Mouse (Mus musculus): ENCODE measurements around the gene Ercc1. TPM values are rescaled to one million over a fixed set of nuclear protein-coding genes. Genes with fewer than 3 reads are reported as not detected.

The Ercc1 gene
- 74.3 and 79.3 TPM in 2 replicates for polyA plus RNA-seq (2012; rRNA removed)

GRCm38 (mm10) chr7:19344237-19344847 is at the start of gene Ercc1:
Gene Ercc1 (plus strand): TSS chr7:19344778.

GRCm38 (mm10) chr7:19309884-19310641 is 34.5 kb upstream of the Ercc1 start, which contains the start of gene Fosb:
Gene Fosb (minus strand): TSS chr7:19310051.

GRCm38 (mm10) chr7:19359299-19359891 is 14.8 kb downstream of the Ercc1 start, which contains the start of the genes Cd3eap and Ppp1r13l:
Gene Cd3eap (minus strand): TSS chr7:19359483.
Gene Ppp1r13l (plus strand): TSS chr7:19359749.

GRCm38 (mm10) chr7:19381377-19382165 is 37.0 kb downstream of the Ercc1 start, which contains the start of gene Ercc2:
Gene Ercc2 (plus strand): TSS chr7:19382010.

GRCm38 (mm10) chr7:19403731-19404296 is 59.2 kb downstream of the Ercc1 start, which contains the start of gene Klc3:
Gene Klc3 (minus strand): TSS chr7:19404104.

GRCm38 (mm10) chr7:19404476-19404875 is 59.9 kb downstream of the Ercc1 start, which contains the start of gene Ckm:
Gene Ckm (plus strand): TSS chr7:19404776.

Other genes starting within 250 kb of the Ercc1 start
- gene Gm4969, start 226.4 kb upstream of the Ercc1 start, polyA plus RNA-seq (2012; rRNA removed) = 5.3 and 6.0 TPM in 2 replicates
- gene Fbxo46, start 224.9 kb upstream of the Ercc1 start, polyA plus RNA-seq (2012; rRNA removed) = 12.5 and 13.2 TPM in 2 replicates
- 15.7 and 17.0 TPM in 2 replicates for gene Qpctl, start 195.5 kb upstream of the Ercc1 start, polyA plus RNA-seq (2012; rRNA removed)
- gene Snrpd2, start 195.1 kb upstream of the Ercc1 start, polyA plus RNA-seq (2012; rRNA removed) = 153 and 184 TPM in 2 replicates
- 12.0 and 19.1 TPM in 2 replicates for gene Gipr, start 178.7 kb upstream of the Ercc1 start, polyA plus RNA-seq (2012; rRNA removed)
- gene Eml2, start 168.4 kb upstream of the Ercc1 start, polyA plus RNA-seq (2012; rRNA removed) = 47.2 and 49.2 TPM in 2 replicates
- 4.1 and 4.4 TPM in 2 replicates for gene Gpr4, start 132.2 kb upstream of the Ercc1 start, polyA plus RNA-seq (2012; rRNA removed)
- 25.6 and 27.9 TPM in 2 replicates for gene Opa3, start 116.4 kb upstream of the Ercc1 start, polyA plus RNA-seq (2012; rRNA removed)
- 64.3 and 74.5 TPM in 2 replicates for gene Vasp, start 73.0 kb upstream of the Ercc1 start, polyA plus RNA-seq (2012; rRNA removed)
- gene Ppm1n, start 64.7 kb upstream of the Ercc1 start, polyA plus RNA-seq (2012; rRNA removed) = 0.83 and 1.1 TPM in 2 replicates
- 118 and 136 TPM in 2 replicates for gene Rtn2, start 62.2 kb upstream of the Ercc1 start, polyA plus RNA-seq (2012; rRNA removed)
- gene Fosb, start 34.7 kb upstream of the Ercc1 start, polyA plus RNA-seq (2012; rRNA removed) = 0.11 and 0.36 TPM in 2 replicates
- gene Cd3eap, start 14.7 kb downstream of the Ercc1 start, polyA plus RNA-seq (2012; rRNA removed) = 14.1 and 14.5 TPM in 2 replicates
- gene Ppp1r13l, start 15.0 kb downstream of the Ercc1 start, polyA plus RNA-seq (2012; rRNA removed) = 6.6 and 9.4 TPM in 2 replicates
- gene Ercc2, start 37.2 kb downstream of the Ercc1 start, polyA plus RNA-seq (2012; rRNA removed) = 75.9 and 76.5 TPM in 2 replicates
- gene Klc3, start 59.3 kb downstream of the Ercc1 start, polyA plus RNA-seq (2012; rRNA removed) = 1.4 and 2.5 TPM in 2 replicates
- gene Ckm, start 60.0 kb downstream of the Ercc1 start, polyA plus RNA-seq (2012; rRNA removed) = 0.10 and 25.4 TPM in 2 replicates
- gene Mark4, start 114.0 kb downstream of the Ercc1 start, polyA plus RNA-seq (2012; rRNA removed) = 51.1 and 55.1 TPM in 2 replicates
- gene Exoc3l2, start 118.6 kb downstream of the Ercc1 start, polyA plus RNA-seq (2012; rRNA removed) = 0.85 and 1.6 TPM in 2 replicates
- gene Bloc1s3, start 163.6 kb downstream of the Ercc1 start, polyA plus RNA-seq (2012; rRNA removed) = 9.1 and 10.5 TPM in 2 replicates
- gene Trappc6a, start 163.6 kb downstream of the Ercc1 start, polyA plus RNA-seq (2012; rRNA removed) = 34.1 and 35.1 TPM in 2 replicates
- gene Nkpd1, start 173.1 kb downstream of the Ercc1 start, polyA plus RNA-seq (2012; rRNA removed) = 0.33 and 0.34 TPM in 2 replicates
- gene Ppp1r37, start 218.3 kb downstream of the Ercc1 start, polyA plus RNA-seq (2012; rRNA removed) = 96.0 and 96.5 TPM in 2 replicates
- gene Zfp296, start 232.5 kb downstream of the Ercc1 start, polyA plus RNA-seq (2012; rRNA removed) = 0.96 and 1.3 TPM in 2 replicates
- gene Gemin7, start 232.8 kb downstream of the Ercc1 start, polyA plus RNA-seq (2012; rRNA removed) = 63.7 and 64.1 TPM in 2 replicates

All from central nervous system, embryonic 14 days (tissue).